Mouse (Mus musculus) midbrain, embryonic 16.5 days (tissue): ENCODE measurements at regions not wholly inside any gene's neighbourhood (a gene's known extent, or its start where the extent isn't known, plus 50 kb on each side); places are given as distances from the start of the nearest gene placed in this dataset.

Experiments
- ATAC-seq: fragments of 200-750 bp; cut with Nextera tagmentation; 2 replicates; pipeline ENCODE4 v1.8.0; 2017; ENCODE audit warnings: moderate TSS enrichment
- H3K27ac ChIP-seq: fragments of 300-500 bp; sonication (generic); 2 replicates; pipeline ENCODE4 v1.5.1; 2014; ENCODE audit warnings: mild to moderate bottlenecking, low read length, mixed read lengths
- H3K27me3 ChIP-seq: fragments of 300-500 bp; sonication (generic); 2 replicates; pipeline ENCODE4 v1.6.1; 2014; ENCODE audit warnings: low read depth, low read length, mixed read lengths; ENCODE audit not compliant: control insufficient read depth, insufficient read depth
- H3K36me3 ChIP-seq: fragments of 300-500 bp; sonication (generic); 2 replicates; pipeline ENCODE4 v1.6.1; 2014; ENCODE audit warnings: mild to moderate bottlenecking, low read length, moderate library complexity, mixed read lengths; ENCODE audit not compliant: control insufficient read depth, insufficient read depth
- H3K4me1 ChIP-seq: fragments of 300-500 bp; sonication (generic); 2 replicates; pipeline ENCODE4 v1.6.1; 2014; ENCODE audit warnings: mild to moderate bottlenecking, low read length, mixed read lengths; ENCODE audit not compliant: control insufficient read depth, insufficient read depth
- H3K4me2 ChIP-seq: fragments of 300-500 bp; sonication (generic); 2 replicates; pipeline ENCODE4 v1.6.1; 2014; ENCODE audit warnings: mild to moderate bottlenecking, low read length, mixed read lengths
- H3K4me3 ChIP-seq: fragments of 300-500 bp; sonication (generic); 2 replicates; pipeline ENCODE4 v1.5.1; 2014; ENCODE audit warnings: low read depth, mild to moderate bottlenecking, low read length, moderate library complexity, mixed read lengths
- H3K9ac ChIP-seq: fragments of 300-500 bp; sonication (generic); 2 replicates; pipeline ENCODE4 v1.6.1; 2014; ENCODE audit warnings: low read depth, low read length, mixed read lengths
- H3K9me3 ChIP-seq: fragments of 300-500 bp; sonication (generic); replicated peaks from 2 replicates; pipeline ENCODE4 v1.6.1; 2014; ENCODE audit warnings: mild to moderate bottlenecking, low read length, mixed read lengths; ENCODE audit not compliant: control insufficient read depth, poor library complexity, severe bottlenecking
- WGBS: fragments of 180-500 bp; shearing (Covaris S2); extraction: QIAGEN DNeasy Blood & Tissue Kit; methylation state at CpG from one replicate; pipeline ENCODE4 v1.1.7; 2014; 5-methylcytosine and 5-hydroxymethylcytosine counted together

- no peak overlapping the region for H3K9ac ChIP-seq
- no peaks in the 10 kb centered on the region for H3K9me3 ChIP-seq
- no peak overlapping the region for H3K4me2 ChIP-seq
- H3K27me3 ChIP-seq = no peaks in the 10 kb centered on the region
- no peaks in the 10 kb centered on the region for H3K36me3 ChIP-seq
- 91% methylated on average over 1 of the region's 1 CpGs for WGBS
- no peak overlapping the region for H3K4me3 ChIP-seq
- no peaks in the 10 kb centered on the region for H3K4me1 ChIP-seq
- H3K27ac ChIP-seq = no peak overlapping the region
- ATAC-seq = no peak
These were observed 458.7 kb upstream of the Nectin3 start for GRCm38 (mm10) chr16:46956990-46957389.

DNA sequence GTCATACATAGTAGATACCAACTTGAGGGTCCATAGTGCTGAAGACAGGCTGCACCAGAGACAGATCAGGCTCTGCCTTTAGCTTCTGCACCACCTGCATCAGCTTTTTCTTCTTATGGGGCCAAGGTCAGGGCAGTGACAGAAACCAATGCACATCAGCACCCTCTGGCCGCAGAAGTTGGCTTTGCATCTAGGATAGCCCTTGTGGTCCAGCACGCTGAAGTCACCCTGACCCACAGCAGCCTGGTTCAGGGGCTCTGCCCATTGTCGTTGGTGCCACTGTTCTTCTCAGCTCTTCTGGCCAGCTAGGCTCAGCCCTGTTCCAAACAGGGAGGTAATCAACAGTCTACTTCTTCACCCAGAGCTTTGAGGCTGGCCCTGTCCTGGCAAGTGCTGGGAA, 427.7 kb upstream of the Nectin3 start:
- Histone ChIP-seq H3K9ac (no peak overlapping the region), H3K27me3 (no peaks in the 10 kb centered on the region), H3K27ac (no peak overlapping the region), H3K4me1 (no peaks in the 10 kb centered on the region), H3K4me2 (no peak overlapping the region), H3K4me3 (no peak overlapping the region), H3K9me3 (no peaks in the 10 kb centered on the region), H3K36me3 (no peaks in the 10 kb centered on the region)
- ATAC-seq = no peak
- WGBS = 65% methylated on average over 3 of the region's 3 CpGs

GRCm38 (mm10) chr16:46894576-46895203, 396.4 kb upstream of the Nectin3 start:
- no peak for ATAC-seq
- no peaks in the 10 kb centered on the region for H3K36me3 ChIP-seq
- H3K4me1 ChIP-seq = no peaks in the 10 kb centered on the region
- H3K4me3 ChIP-seq = no peak overlapping the region
- H3K9ac ChIP-seq = no peak overlapping the region
- no peaks in the 10 kb centered on the region for H3K27me3 ChIP-seq
- WGBS = 46% methylated on average over 2 of the region's 2 CpGs
- no peak overlapping the region for H3K27ac ChIP-seq
- no peaks in the 10 kb centered on the region for H3K9me3 ChIP-seq
- H3K4me2 ChIP-seq = no peak overlapping the region

DNA sequence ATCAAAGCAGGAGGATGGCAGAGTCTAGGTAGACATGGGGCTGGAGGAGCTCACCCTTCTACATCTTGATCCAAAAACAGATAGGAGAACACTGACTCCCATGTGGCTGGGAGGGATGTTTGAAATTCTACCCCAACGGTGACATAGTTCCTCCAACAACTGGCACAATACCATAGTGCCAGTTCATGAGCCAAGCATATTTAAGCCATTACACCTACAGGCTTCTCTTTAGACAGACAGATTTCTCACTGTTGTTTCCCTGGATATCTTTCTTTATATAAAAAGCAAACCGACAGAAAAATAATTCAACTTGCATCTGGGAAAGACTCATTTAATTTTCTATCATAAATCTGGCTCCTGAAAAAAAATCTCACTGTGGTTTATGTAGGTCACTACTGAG, 380.4 kb upstream of the Nectin3 start:
- Histone ChIP-seq H3K4me2 (no peak overlapping the region), H3K4me1 (no peaks in the 10 kb centered on the region), H3K9me3 (no peaks in the 10 kb centered on the region), H3K27me3 (no peaks in the 10 kb centered on the region), H3K27ac (no peak overlapping the region), H3K4me3 (no peak overlapping the region), H3K9ac (no peak overlapping the region), H3K36me3 (no peaks in the 10 kb centered on the region)
- no peak for ATAC-seq
- WGBS = 87% methylated on average over 2 of the region's 2 CpGs

DNA sequence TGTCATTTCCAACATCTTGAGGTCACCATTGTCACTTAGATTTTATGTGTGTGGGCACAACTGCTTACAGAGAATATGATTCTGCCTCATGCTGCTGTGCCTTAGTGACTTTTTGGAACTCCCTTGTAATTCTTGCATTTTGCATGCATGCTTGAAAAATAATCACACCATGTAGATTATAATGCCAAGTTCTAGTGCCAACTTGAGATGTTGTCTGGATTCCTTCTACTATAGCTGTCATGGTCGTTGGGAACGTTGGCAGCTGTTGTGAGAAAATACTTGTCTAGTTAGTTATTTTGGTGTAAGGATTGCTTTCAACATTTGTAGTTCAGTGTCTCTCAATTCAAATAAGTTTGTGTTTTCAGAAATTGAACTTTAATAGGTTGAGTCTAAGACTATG, 365.6 kb upstream of the Nectin3 start:
- no peak overlapping the region for H3K4me3 ChIP-seq
- no peaks in the 10 kb centered on the region for H3K36me3 ChIP-seq
- no peak overlapping the region for H3K27ac ChIP-seq
- WGBS = 88% methylated on average over 2 of the region's 2 CpGs
- no peaks in the 10 kb centered on the region for H3K4me1 ChIP-seq
- no peak overlapping the region for H3K4me2 ChIP-seq
- no peaks in the 10 kb centered on the region for H3K27me3 ChIP-seq
- no peak overlapping the region for H3K9ac ChIP-seq
- no peak for ATAC-seq
- no peaks in the 10 kb centered on the region for H3K9me3 ChIP-seq

- H3K4me1 ChIP-seq = peaks cover 5% of the 10 kb centered on the region; the same call in 1 of the 2 replicates
- H3K36me3 ChIP-seq = no peaks in the 10 kb centered on the region
- no peak overlapping the region for H3K4me3 ChIP-seq
- H3K27me3 ChIP-seq = no peaks in the 10 kb centered on the region
- H3K9ac ChIP-seq = no peak overlapping the region
- no peak for ATAC-seq
- no peak overlapping the region for H3K27ac ChIP-seq
- 86% methylated on average over 4 of the region's 4 CpGs for WGBS
- no peak overlapping the region for H3K4me2 ChIP-seq
- no peaks in the 10 kb centered on the region for H3K9me3 ChIP-seq
These were observed 351.2 kb upstream of the Nectin3 start for GRCm38 (mm10) chr16:46849534-46849933.

DNA sequence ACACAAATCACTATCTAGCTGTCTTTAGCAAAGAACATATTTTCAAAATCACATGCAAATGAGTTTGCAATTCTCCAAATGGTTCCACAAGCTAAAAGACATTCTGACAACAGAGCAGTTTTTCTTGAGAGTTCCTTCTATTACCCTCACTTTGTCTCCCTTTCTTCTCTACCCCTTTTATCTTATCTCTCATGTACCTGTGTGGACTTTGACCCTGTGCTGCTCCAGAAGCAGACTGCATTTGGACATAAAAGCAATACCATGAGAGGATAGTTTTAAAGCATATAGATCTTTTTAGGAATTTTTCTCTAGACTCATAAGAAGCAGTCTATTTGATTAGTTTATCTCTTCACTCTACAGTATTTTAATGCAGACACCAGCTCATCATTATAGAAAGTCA, 350.4 kb upstream of the Nectin3 start:
- Histone ChIP-seq H3K27me3 (no peaks in the 10 kb centered on the region), H3K4me1 (peaks cover 5% of the 10 kb centered on the region; the same call in 1 of the 2 replicates), H3K9ac (no peak overlapping the region), H3K36me3 (no peaks in the 10 kb centered on the region), H3K9me3 (no peaks in the 10 kb centered on the region), H3K27ac (no peak overlapping the region), H3K4me2 (no peak overlapping the region), H3K4me3 (no peak overlapping the region)
- ATAC-seq = no peak

- Histone ChIP-seq H3K4me3 (no peak overlapping the region), H3K27ac (no peak overlapping the region), H3K27me3 (no peaks in the 10 kb centered on the region), H3K4me2 (no peak overlapping the region), H3K4me1 (peaks cover 5% of the 10 kb centered on the region; the same call in 1 of the 2 replicates), H3K36me3 (no peaks in the 10 kb centered on the region), H3K9me3 (no peaks in the 10 kb centered on the region), H3K9ac (no peak overlapping the region)
- no peak for ATAC-seq
- 25% methylated on average over 3 of the region's 3 CpGs for WGBS
These were observed 349.5 kb upstream of the Nectin3 start for GRCm38 (mm10) chr16:46847707-46848356.

DNA sequence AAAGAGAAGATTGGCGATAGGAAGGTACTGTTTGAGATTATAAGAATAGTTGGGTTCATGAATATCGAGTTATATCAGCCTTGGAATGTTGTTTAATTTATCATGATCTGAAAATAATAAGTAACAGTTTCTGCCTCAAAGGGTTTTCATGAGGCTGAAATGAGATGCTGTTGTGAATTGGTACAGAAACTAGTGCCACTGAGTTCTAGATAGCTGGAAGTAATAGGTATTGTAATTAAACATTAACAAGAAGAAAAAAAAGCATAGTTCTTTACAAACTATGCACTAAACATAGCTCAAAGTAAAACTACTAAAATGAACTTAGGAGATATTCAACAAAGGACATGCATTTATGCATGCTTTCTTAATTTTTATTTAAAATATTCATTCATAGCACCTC, 342.9 kb upstream of the Nectin3 start:
- no peaks in the 10 kb centered on the region for H3K4me1 ChIP-seq
- ATAC-seq = no peak
- no peaks in the 10 kb centered on the region for H3K36me3 ChIP-seq
- WGBS = 78% methylated on average over 2 of the region's 2 CpGs
- no peaks in the 10 kb centered on the region for H3K9me3 ChIP-seq
- no peak overlapping the region for H3K9ac ChIP-seq
- no peak overlapping the region for H3K27ac ChIP-seq
- H3K27me3 ChIP-seq = no peaks in the 10 kb centered on the region
- no peak overlapping the region for H3K4me2 ChIP-seq
- no peak overlapping the region for H3K4me3 ChIP-seq
